Mouse (Mus musculus) erythroid progenitor cell, adult 5-6 weeks (primary cell): Measurements from ENCODE around the gene Dcst2. TPM values are rescaled to one million over a fixed set of nuclear protein-coding genes. Genes with fewer than 3 reads are reported as not detected.
A peak's percentile ranks its signal among the peaks of the same experiment; 100 is the strongest.

ENCODE experiments used
- ATAC-seq: replicated peaks from 2 replicates; pipeline ENCODE4 v1.8.0; 2016; ENCODE audit warnings: moderate number of reproducible peaks, mild to moderate bottlenecking, moderate TSS enrichment, inconsistent platforms; ENCODE audit not compliant: poor library complexity, low FRiP score, severe bottlenecking
- total RNA-seq, 2 experiments: library from RNA; stranded (forward) in 1 of 2; stranded (reverse) in 1 of 2; fragments of 150-400 nt in 1 of 2; fragments of 186-747, 209-891 nt in 1 of 2; gene quantifications; 2 replicates each; pipeline versions ENCODE4 v1.2.3 to v1.2.4; 2015 to 2017; ENCODE audit warnings: low replicate concordance in 2 of 2

The Dcst2 gene
- total RNA-seq (2015; ENCODE audit: low replicate concordance) (not detected in 2 replicates), total RNA-seq (2017; ENCODE audit: low replicate concordance) (not detected in 2 replicates)

DNA sequence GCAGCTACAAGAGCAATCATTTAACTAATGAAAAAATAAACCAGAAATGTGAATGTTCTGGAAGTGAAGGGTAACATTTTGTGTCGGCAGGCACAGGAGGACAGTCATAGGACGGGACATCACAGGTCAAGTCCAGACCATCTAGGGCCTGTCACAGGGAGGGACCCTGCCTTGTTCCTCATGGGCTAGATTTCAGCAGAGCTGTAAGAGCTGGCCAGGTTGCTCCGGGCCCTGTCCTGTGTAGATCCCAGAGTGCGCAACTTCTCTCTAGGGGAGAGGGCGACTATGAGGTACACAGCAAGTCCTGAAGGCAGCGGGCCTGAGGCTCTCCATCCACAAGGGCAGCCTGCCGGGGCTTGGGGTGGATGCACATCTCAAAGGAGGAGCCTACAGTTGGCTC, at the start of gene Dcst2:
Dcst2 (plus strand) TSS at position 301 of the 400 bp plus-strand sequence.
- ATAC-seq = no peak

DNA sequence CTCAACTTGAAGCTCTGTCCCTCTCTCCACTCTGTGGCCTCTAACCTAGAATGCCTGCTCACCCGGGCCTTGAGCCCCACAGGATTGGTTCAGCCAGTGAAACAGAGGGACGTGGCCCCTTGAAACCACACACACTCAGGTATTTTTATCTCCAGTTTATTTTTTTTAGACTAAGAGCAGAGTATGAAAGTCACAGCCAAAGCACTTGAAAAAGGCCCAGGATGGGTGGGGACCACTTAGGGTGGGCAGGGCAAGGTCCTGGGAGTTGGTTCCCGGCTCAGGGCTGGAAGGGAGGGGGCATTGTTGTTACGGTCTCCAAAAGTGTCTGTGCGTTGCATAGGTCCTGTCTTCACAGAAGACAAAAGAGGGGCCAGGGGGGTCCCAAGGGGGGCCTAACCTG, 47.4 kb upstream of the Dcst2 start:
- no peak for ATAC-seq

DNA sequence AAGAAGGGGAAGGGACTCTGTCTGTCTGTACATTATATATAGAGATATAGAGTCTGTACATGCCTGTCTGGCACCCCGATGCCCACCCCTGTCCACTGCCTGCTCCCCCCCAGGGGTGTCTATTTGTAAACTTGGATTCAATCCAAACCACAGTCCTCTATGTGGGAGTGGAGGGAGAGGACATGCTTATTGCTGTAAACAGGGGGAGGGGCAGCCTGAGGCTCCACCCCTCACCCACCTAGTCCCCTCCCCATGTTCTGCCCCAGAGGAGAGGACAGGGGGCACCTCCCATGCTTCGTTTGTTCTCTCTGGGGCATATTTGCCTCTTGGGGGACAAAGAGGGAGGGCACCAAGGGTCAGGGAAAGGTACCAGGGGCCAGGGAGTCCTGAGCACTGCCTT, 47.0 kb upstream of the Dcst2 start:
- ATAC-seq = no peak

DNA sequence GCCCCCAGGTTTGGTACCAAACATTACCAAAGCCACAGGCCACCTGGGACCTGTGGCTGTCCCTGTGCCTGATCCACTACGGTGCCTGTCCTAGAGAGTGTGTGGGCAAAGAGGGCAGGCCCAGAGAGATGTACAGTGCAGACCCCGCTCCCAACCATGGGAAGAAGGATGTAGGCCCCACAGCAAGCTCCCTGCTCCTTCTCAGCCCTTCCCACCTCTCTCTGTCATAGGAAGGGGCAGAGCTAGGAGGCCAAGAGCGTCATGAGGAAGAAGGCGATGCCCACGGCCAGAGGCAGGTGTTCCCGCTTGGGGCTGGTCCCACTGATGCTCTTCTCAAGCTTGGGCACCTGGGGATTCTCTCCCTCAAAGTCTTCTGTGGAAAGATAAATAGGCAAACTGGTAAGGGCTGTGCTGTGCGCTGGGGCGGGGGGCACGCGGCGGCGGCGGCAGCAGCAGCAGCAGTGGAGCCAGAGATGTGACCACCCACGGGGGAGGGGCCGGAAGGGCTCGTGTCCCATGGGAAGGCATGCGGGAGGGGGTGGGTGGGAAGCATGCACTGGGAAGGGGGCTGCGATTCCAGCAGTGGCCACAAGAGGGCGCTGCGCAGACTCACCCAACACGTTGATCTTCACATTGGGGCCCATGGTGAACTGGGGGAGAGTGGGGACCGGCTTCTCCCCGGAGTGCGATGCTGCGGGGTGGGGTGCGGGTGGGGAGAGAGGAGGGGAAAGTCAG, 46.4 kb upstream of the Dcst2 start:
- ATAC-seq = no peak

DNA sequence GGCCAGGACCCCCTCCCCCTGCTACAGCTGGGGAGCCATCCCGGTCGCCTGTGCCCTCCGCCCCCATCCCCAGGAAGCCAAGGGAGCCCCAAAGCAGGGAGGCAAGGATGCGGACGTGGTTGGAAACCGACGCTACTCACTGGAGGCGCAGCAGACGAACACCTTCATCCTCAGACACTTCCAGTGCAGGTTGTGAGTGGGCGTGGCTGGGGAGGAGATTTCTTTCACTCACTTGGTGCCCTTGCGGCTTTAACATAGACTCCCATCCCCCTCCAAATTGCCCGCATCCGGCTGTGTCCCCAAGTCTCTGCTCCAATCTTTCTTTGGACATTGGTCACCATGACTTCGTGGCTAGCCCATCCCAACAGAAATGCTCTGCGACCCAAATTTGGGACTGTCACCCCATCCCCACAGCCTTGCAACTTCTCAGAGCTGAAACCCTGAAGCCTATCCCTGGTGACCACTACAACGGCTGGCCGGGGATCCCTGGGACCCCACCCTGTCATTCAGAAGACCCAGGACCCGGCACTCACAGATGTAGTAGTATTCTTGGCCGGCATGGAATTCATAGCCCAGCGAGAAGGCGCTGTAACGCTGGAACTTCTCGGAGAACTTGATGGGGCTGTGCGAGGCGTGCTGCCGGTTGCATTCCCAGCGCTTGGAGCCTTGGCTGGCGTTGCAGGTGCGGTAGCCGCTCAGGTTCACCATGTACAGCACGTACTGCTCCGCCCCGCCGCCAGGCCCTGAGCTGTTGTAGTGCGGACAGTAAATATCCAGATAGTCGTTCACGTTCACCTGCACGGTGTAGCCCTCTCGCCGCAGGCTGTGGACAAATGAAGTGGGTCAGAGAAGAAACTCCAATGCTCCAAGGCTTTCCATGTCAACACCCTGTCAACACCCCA, 45.6 kb upstream of the Dcst2 start:
- ATAC-seq = no peak

DNA sequence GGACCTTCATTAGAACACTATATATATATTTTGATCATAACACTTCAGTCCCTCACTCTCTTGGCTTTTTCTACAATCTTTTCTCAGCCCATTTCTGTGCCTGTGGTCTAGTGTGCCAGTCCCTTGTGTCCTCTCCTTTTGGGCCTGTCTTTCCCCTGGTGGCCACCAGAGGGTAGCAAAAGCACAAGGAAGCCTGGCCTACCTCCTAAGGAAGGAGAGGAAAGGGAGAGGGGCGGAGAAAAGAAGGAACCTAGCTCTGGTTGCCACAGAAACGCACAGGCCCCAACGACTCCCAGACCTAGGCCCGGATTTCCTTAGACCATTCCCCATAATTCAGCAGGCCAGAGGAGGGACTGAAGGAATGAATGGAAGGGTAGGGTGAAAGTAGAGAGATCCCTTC, 44.9 kb upstream of the Dcst2 start:
- peak; percentile 78; the same call in 1 of the 2 replicates for ATAC-seq

DNA sequence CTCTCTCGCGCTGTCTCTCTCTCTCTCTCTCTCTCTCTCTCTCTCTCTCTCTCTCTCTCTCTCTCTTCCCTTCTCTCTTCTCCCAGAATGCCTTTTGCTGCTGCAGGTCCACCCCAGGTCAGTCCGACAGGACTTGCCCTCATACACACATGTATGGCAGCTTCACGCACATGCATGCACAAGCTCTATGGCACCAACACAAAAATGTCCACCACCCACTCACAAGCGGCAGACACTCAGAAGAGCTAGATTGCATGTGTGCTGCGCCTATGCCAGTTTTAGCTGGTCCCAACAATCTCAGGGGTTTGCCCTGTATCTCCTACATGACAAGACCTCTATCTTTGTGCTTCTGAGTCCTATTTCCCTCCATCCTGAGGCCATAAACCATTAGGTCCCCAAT, 44.5 kb upstream of the Dcst2 start:
- no peak for ATAC-seq

DNA sequence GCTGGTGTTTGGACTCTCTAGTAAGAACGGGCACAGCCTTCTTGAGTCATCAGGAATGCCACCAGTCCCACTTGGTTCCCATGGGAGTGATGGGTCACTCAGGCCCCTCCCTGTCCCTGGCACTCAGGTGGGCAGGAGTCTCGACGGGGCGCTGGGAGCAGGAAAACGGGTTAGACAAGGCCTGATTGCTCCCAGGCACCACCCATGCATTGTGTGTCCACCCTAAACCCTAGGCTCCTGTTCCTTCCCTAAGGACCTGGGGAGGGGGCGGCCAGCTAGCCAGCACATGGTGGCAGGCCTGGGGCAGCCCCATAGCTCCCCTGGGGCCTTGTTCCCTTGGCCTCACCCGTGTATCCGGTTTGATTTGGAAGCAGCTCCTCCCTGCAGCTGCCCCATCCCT, 43.5 kb upstream of the Dcst2 start:
- ATAC-seq = no peak

DNA sequence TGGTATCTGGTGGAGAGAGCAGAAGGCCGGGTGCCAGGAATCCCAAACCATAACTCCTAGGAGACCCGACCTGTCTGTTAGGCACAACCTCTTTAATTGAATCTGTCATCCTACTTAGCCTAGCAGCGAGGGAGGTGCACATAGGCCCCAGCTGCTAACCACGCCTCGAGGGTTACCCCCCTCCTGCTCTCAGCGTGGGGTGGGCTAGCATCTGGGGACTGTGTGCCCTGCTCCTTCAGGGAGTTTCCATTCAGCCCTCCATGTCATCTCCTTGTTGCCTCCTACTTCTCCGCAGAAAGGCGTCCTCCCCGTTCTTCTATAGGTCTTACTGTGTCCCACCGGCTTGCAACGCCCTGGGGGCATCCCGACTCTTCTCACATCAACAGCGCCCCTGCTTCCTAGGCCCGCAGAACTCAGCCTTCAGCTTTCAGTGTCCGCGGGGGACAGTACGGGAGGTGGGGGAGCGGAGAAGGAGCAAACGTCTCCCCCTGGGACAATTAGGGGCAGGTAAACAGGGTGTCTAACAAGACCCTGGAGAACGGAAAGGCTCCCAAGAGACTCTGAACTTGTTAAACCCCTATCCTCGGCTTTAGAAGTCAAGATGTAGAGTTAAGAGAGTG, 42.7 kb upstream of the Dcst2 start:
- ATAC-seq = no peak

DNA sequence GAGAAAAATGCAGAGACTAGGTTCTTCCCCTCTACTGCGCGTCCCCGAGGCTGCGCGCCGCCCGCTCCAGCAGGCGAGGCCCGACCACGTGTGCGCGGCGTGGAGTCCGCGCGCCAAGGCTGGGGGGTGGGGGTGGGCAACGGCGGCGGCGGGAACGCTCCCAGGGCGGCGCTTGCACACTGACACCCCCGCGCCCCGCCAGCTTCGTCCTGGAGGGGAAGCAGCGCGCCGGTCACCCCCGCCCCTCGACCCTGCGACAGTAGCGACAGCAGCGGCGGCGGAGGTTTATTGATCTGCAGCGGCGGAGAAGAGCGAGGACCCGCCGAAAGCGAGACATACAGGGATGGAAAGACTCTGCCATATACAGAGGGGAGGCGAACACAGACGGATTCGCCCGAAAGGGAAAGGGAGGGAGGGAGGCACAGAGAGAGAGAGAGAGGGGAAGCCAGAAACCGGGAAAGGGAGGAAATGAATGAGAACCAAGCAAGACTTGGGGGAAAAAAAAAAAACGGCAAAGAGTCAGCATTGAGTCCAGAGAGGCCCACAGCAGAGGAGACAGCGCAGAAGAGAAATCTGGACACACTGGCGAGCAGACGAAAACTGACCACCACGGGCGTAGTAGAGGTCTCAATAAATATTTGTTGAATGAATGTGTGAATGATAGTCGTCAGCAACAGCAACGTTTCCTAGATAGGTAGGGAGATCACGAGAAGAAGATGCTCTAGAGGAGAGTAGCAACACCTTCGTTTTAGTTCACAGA, 42.0 kb upstream of the Dcst2 start:
- ATAC-seq = no peak

DNA sequence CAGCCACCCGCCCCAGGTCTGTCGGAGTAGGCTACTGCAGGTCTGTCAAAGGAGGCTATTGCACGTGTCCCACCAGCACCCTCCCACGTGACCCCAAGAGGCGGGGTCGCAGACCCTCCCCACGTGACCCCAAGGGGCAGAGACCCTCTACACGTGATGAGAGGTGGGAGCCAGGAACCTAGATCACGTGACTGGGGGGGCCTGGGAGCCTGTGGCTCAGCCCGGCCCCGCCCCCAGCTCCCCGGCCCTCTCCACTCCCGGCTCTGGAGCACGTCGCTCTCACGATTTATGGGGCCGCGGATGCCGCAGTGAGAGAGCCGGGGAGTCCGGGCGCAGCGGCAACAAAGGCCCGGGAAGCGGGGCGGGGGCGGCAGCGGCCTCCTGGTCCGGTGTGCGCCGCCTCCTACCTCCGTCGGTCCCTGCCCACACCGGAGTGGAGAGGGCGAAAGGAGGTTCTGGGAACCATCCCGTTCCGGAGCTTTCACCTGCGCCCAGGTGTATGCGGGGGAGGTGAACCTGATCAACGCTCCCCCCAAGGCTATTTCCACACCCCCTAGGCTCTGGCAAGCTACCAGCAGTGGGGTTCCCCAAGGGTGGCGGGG, 41.1 kb upstream of the Dcst2 start:
- ATAC-seq = no peak

DNA sequence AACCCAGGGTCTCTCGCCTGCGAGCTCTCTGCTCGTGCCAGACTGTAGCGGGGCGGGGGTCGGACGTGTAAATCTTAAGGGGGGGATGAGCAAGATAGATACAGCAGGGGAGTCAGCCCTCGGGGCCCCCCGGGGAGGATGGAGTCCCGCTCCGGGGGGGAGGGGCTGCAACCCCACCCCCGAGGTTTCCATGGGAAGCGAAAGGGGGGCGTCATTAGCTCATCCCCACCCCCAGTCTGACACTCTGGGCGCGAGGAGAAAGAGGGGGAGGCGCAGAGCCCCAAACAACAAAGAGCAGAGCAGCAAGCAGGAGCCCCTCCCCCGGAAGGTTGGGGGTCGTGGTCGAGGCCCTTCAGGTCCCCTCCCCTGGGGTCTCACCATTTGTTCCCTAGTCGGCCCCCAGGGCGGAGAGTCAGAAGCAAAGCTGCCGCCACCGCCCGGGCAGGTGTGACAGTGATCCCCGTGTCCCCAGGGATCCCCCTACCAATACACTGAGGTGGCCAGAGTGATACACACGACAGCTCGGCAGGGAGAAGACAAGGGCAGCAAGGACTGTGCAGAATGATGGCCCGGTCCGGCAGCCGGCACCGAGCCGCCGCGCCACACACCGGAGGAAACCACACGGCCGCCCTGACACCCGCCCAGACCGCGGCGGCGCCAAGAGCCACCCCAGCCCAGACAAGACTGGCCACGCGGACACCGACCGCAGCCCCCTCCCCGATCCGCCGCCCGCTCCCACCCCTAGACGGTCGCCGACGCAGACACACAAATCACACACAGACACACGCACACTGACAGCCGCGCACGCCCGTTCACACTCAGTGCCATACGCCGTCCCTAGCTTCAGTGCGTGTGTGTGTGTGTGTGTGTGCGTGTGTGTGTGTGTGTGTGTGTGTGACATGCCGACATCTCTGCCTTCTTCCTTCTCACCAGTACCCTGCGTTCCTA, 40.3 kb upstream of the Dcst2 start:
- ATAC-seq = no peak

DNA sequence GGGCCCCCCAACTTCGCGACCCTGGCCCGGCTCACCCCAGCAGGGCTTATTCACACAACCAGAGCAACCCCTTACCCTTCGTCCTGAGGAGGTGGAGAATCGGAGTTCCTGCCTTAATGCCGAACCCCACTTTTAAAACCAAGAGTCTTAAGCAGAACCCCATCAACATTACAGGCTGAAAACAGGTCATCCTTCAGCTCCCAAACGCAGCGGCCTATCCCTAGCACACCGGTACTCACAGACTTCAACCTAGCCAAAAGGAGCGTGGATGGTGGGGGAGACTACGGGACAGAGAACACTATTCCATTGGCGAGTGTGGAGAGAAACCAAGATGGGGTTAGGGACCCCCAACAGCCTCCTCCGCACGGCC, 39.7 kb upstream of the Dcst2 start:
- ATAC-seq = no peak

DNA sequence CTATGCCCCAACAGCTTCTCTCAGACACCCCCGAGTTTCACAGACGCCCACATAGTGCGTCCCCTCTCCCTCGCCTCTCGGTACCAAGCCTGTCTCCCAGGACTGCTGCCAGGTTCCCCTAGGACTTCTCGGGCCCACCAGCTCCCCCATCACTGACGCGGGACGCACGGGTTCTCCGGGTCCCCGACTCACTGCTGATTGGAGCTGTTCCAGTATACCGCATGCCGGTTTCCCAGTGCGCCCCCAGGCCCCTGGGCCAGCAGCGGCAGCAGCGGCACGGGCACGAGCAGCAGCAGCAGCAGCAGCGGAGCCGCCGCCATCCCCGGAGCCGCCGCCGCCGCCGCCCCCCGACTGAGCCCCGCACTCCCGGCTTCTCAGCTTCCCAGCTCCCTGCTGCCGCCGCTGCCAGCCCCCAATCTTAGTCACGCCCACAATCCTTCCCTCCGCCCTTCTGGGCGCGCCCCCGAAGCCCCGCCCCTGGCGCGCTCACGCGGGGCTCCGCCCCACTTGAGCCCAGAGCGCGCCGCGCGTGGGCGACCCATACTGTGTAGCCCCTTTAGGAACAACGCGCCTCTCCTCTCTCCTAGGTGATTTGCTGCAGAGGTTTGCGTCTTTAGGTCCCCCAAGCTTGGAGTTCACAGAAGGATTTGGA, 39.1 kb upstream of the Dcst2 start, which contains the start of gene Efna3:
Efna3 (minus strand) TSS at position 452 of the 652 bp plus-strand sequence.
- no peak for ATAC-seq

DNA sequence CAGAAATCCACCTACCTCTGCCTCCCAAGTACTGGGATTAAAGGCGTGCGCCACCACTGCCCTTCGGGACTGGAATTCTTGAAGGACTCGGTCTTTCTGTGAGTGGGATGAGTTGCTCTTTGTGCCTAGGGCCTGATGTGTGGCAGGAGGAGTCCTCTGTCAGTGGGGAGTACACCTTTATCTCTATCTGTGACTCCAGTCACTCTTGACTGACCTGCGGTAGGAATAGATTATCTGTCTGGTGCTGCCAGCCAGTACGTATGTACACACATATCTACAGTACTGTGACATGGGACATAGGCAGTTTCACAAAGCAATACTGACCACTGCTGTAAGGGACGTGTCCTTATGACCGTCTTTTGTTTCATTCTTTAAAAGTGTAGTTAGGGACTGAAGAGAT, 35.9 kb upstream of the Dcst2 start:
- no peak for ATAC-seq

DNA sequence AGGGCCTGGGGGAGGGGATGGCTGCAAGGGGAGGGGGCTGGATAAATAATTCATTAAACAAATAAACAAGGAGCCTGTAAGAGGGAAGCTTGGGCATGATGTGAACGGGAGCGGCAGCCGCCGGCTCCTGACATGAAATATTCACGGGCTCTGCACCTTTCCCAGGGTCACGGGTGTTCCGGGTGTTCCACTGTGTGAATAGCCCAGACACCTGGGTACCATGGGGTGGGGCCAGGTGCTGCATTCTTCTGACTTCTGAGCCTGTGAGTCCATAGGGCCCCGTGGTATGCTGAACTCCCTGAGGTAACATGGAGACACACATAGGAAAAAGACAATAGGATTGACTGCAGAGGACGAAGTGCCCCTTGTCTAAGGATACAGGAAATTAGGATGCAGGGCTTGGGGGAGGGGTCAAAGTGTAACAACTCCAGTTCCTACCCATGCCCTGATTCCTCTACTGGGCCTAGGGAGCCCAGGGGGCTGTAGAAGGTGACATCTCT, 34.4 kb upstream of the Dcst2 start:
- ATAC-seq = no peak

DNA sequence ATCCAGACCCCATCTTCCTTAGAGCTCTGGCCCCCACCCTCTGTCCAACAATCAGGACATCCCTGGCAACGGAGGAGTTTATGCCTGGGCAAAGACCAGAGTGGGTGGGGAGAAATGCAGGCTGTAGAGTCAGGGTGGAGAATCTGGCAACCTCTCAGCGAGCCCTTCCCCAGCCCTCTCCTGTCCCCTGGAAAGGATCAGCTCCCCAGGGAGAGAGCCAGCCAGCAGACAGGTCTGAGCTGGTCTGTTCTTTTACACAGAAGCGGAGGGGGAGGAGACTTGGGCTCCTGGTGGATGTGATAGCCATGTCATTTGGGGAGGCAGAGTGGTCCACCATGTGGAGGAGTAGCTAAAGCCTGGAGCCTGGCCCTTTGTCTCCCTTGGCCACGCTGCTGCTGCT, 33.2 kb upstream of the Dcst2 start:
- no peak for ATAC-seq

DNA sequence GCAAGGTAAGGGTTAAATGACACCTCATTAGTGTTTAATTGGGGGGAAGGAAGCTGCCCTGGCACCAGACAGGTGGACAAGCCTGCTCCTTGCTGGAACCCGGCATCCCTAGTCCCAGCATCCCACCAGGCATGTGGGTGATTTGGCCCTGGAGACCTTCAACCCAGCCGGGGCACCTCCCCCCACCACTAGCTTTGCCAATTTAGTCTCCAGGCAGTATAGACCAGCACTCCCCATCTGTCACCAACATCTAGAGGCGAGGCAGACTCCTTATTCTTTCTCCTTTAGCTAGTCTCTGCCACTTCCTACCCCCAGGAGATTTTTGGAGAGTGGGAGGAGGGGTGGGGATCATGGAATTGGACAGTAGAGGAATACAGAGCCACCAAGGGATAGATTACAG, 31.4 kb upstream of the Dcst2 start:
- ATAC-seq = no peak
